Mouse (Mus musculus) forebrain, embryonic 11.5 days (tissue): ENCODE results near the gene Golim4. TPM values are rescaled to one million over a fixed set of nuclear protein-coding genes. Genes with fewer than 3 reads are reported as not detected.

Source experiments
- ATAC-seq: fragments of 200-750 bp; cut with Nextera tagmentation; replicated peaks from 2 replicates; pipeline ENCODE4 v1.8.0; 2017; ENCODE audit warnings: moderate TSS enrichment; ENCODE audit not compliant: low FRiP score
- DNase-seq: peaks from one replicate; pipeline ENCODE4 v3.0.0-alpha.2; 2017; ENCODE audit warnings: low spot score
- H3K27ac ChIP-seq: fragments of 300-500 bp; sonication (generic); 2 replicates; pipeline ENCODE4 v1.5.1; 2014; ENCODE audit warnings: low read depth, low read length
- H3K27me3 ChIP-seq: fragments of 300-500 bp; sonication (generic); 2 replicates; pipeline ENCODE4 v1.6.1; 2014; ENCODE audit warnings: mild to moderate bottlenecking, low read length, mixed read lengths; ENCODE audit not compliant: control insufficient read depth, insufficient read depth
- H3K36me3 ChIP-seq: fragments of 300-500 bp; sonication (generic); 2 replicates; pipeline ENCODE4 v1.6.1; 2014; ENCODE audit warnings: mild to moderate bottlenecking, low read length, moderate library complexity, mixed read lengths; ENCODE audit not compliant: control insufficient read depth, insufficient read depth
- H3K4me1 ChIP-seq: fragments of 300-500 bp; sonication (generic); replicated peaks from 2 replicates; pipeline ENCODE4 v1.6.1; 2014; ENCODE audit warnings: low read length, mixed read lengths; ENCODE audit not compliant: control insufficient read depth, insufficient read depth
- H3K4me2 ChIP-seq: fragments of 300-500 bp; sonication (generic); 2 replicates; pipeline ENCODE4 v1.6.1; 2014; ENCODE audit warnings: low read depth, mild to moderate bottlenecking, low read length, moderate library complexity, mixed read lengths; ENCODE audit not compliant: severe bottlenecking
- H3K4me3 ChIP-seq: fragments of 300-500 bp; sonication (generic); 2 replicates; pipeline ENCODE4 v1.5.1; 2014; ENCODE audit warnings: low read depth, low read length
- H3K9ac ChIP-seq: fragments of 300-500 bp; sonication (generic); 2 replicates; pipeline ENCODE4 v1.6.1; 2014; ENCODE audit warnings: low read length
- H3K9me3 ChIP-seq: fragments of 300-500 bp; sonication (generic); 2 replicates; pipeline ENCODE4 v1.6.1; 2016; ENCODE audit warnings: low read length, mixed read lengths; ENCODE audit not compliant: control insufficient read depth
- WGBS: fragments of 180-500 bp; shearing (Covaris S2); extraction: QIAGEN DNeasy Blood & Tissue Kit; methylation state at CpG from one replicate; pipeline ENCODE4 v1.1.7; 2014; 5-methylcytosine and 5-hydroxymethylcytosine counted together
- polyA plus RNA-seq: library from polyadenylated mRNA; unstranded; fragments of >200 nt; fragmentation: Nextera tagmentation; extraction: Ambion mirVana; gene quantifications from 2 replicates; pipeline ENCODE4 v1.2.1, GENCODE M21; 2014

Gene Golim4
- polyA plus RNA-seq, 1 experiment from 2014 or later: 47.6 TPM

- no peaks in the 10 kb centered on the region for H3K36me3 ChIP-seq
- no peak overlapping the region for H3K4me3 ChIP-seq
- H3K4me1 ChIP-seq: no peaks in the 10 kb centered on the region; the same call in 1 of the 2 replicates
- H3K9ac ChIP-seq: no peak overlapping the region
- H3K27ac ChIP-seq: no peak overlapping the region
- no peaks in the 10 kb centered on the region for H3K27me3 ChIP-seq
- ATAC-seq (0 out of 2 replicates have a peak, but pooled peaks have one; percentile 42), DNase-seq (peak; percentile 59)
- no peak overlapping the region for H3K4me2 ChIP-seq
- WGBS: 37% methylated on average over 4 of the region's 4 CpGs
- H3K9me3 ChIP-seq: no peaks in the 10 kb centered on the region
These were observed 95.1 kb downstream of the Golim4 start for GRCm38 (mm10) chr3:75861677-75862076.

GRCm38 (mm10) chr3:75860760-75861159 is 96.0 kb downstream of the Golim4 start:
- ATAC-seq (no peak), DNase-seq (no peak)
- Histone ChIP-seq H3K9ac (no peak overlapping the region), H3K4me1 (no peaks in the 10 kb centered on the region; the same call in 1 of the 2 replicates), H3K36me3 (no peaks in the 10 kb centered on the region), H3K27me3 (no peaks in the 10 kb centered on the region), H3K4me3 (no peak overlapping the region), H3K9me3 (no peaks in the 10 kb centered on the region), H3K4me2 (no peak overlapping the region), H3K27ac (no peak overlapping the region)
- WGBS: 90% methylated on average over 12 of the region's 12 CpGs

- ATAC-seq (no peak), DNase-seq (no peak)
- Histone ChIP-seq H3K27ac (no peak overlapping the region), H3K4me2 (no peak overlapping the region), H3K4me3 (no peak overlapping the region), H3K4me1 (no peaks in the 10 kb centered on the region), H3K36me3 (no peaks in the 10 kb centered on the region), H3K9me3 (no peaks in the 10 kb centered on the region), H3K9ac (no peak overlapping the region), H3K27me3 (no peaks in the 10 kb centered on the region)
- 85% methylated on average over 5 of the region's 5 CpGs for WGBS
These were observed 121.3 kb downstream of the Golim4 start for GRCm38 (mm10) chr3:75835286-75835967.

GRCm38 (mm10) chr3:75834827-75835226 is 121.9 kb downstream of the Golim4 start:
- DNase-seq (no peak), ATAC-seq (no peak)
- Histone ChIP-seq H3K4me3 (no peak overlapping the region), H3K4me1 (no peaks in the 10 kb centered on the region), H3K9ac (no peak overlapping the region), H3K4me2 (no peak overlapping the region), H3K36me3 (no peaks in the 10 kb centered on the region), H3K27me3 (no peaks in the 10 kb centered on the region), H3K9me3 (no peaks in the 10 kb centered on the region), H3K27ac (no peak overlapping the region)
- WGBS: 96% methylated on average over 2 of the region's 2 CpGs

Other genes with a start within 250 kb of the Golim4 start
- not detected in 2 replicates for gene Gm29133, start 208.8 kb downstream of the Golim4 start, polyA plus RNA-seq
- gene Fstl5, start 117.3 kb upstream of the Golim4 start, polyA plus RNA-seq: 10.7 and 13.6 TPM in 2 replicates